Mouse (Mus musculus) liver, embryonic 14.5 days (tissue): ENCODE results near the gene Tmem88. TPM values are rescaled to one million over a fixed set of nuclear protein-coding genes. Genes with fewer than 3 reads are reported as not detected.

Experiments
- ATAC-seq: fragments of 200-750 bp; cut with Nextera tagmentation; 2 replicates; pipeline ENCODE4 v1.8.0; 2017; ENCODE audit warnings: moderate number of reproducible peaks, mild to moderate bottlenecking, moderate library complexity; ENCODE audit not compliant: insufficient read depth
- DNase-seq, 3 experiments: peaks; one replicate each; pipeline ENCODE4 v3.0.0-alpha.2; 2012 to 2013; ENCODE audit warnings: low read depth in 3 of 3, low spot score in 3 of 3
- H3K27ac ChIP-seq: fragments of 300-500 bp; sonication (generic); 2 replicates; pipeline ENCODE4 v1.5.1; 2014; ENCODE audit warnings: moderate library complexity, mild to moderate bottlenecking, control low read depth, inconsistent platforms
- H3K27me3 ChIP-seq: fragments of 300-500 bp; sonication (generic); 2 replicates; pipeline ENCODE4 v1.6.1; 2014; ENCODE audit warnings: mild to moderate bottlenecking, low read length, moderate library complexity; ENCODE audit not compliant: control insufficient read depth, insufficient read depth
- H3K36me3 ChIP-seq: fragments of 300-500 bp; sonication (generic); replicated peaks from 2 replicates; pipeline ENCODE4 v1.6.1; 2014; ENCODE audit warnings: low read depth; ENCODE audit not compliant: control insufficient read depth, insufficient read depth
- H3K4me1 ChIP-seq, 2 experiments: fragments of 200-500 bp in 1 of 2; fragments of 300-500 bp in 1 of 2; sonication (generic) in 1 of 2; replicated peaks; 2 replicates each; pipeline ENCODE4 v1.6.1; 2012 to 2014; ENCODE audit warnings: antibody characterized with exemption in 1 of 2, inconsistent platforms in 1 of 2, low read length in 1 of 2; ENCODE audit not compliant: control insufficient read depth in 2 of 2, insufficient read depth in 2 of 2
- H3K4me2 ChIP-seq: fragments of 300-500 bp; sonication (generic); 2 replicates; pipeline ENCODE4 v1.6.1; 2014; ENCODE audit warnings: low read depth, mild to moderate bottlenecking, control low read depth, moderate library complexity
- H3K4me3 ChIP-seq, 2 experiments: fragments of 200-500 bp in 1 of 2; fragments of 300-500 bp in 1 of 2; sonication (generic) in 1 of 2; 2 replicates each; pipeline ENCODE4 v1.5.1; 2012 to 2014; ENCODE audit warnings: low read depth in 2 of 2, low read length in 2 of 2, mild to moderate bottlenecking in 2 of 2, control low read depth in 1 of 2, inconsistent platforms in 1 of 2, moderate library complexity in 1 of 2; ENCODE audit not compliant: insufficient read depth in 1 of 2
- H3K9ac ChIP-seq: fragments of 300-500 bp; sonication (generic); replicated peaks from 2 replicates; pipeline ENCODE4 v1.6.1; 2014; ENCODE audit warnings: mild to moderate bottlenecking, control low read depth, moderate library complexity
- H3K9me3 ChIP-seq: fragments of 300-500 bp; sonication (generic); 2 replicates; pipeline ENCODE4 v1.6.1; 2016; ENCODE audit warnings: low read length, mixed read lengths; ENCODE audit not compliant: control insufficient read depth
- CTCF ChIP-seq: IDR thresholded peaks from 2 replicates; pipeline ENCODE4 v1.5.1; 2016; ENCODE audit warnings: antibody characterized with exemption, low read depth, control low read depth
- EP300 ChIP-seq: IDR thresholded peaks from 2 replicates; pipeline ENCODE4 v1.6.1; 2016; ENCODE audit warnings: antibody characterized with exemption, low read depth
- WGBS: fragments of 180-500 bp; shearing (Covaris S2); extraction: QIAGEN DNeasy Blood & Tissue Kit; methylation state at CpG from one replicate; pipeline ENCODE4 v1.1.7; 2014; ENCODE audit not compliant: insufficient replicate concordance; 5-methylcytosine and 5-hydroxymethylcytosine counted together
- polyA plus RNA-seq, 2 experiments: library from polyadenylated mRNA; depleted of rRNA in 1 of 2; stranded (reverse) in 1 of 2; unstranded in 1 of 2; fragments of >200 nt; fragmentation: Nextera tagmentation in 1 of 2; extraction: Ambion mirVana in 1 of 2; gene quantifications; 2 replicates each; pipeline versions ENCODE4 v1.2.1 to v1.2.3; 2012 to 2014

The Tmem88 gene
- polyA plus RNA-seq, 2 experiments = 3.7 to 4.6 TPM

- peaks cover 14% of the 10 kb centered on the region for H3K36me3 ChIP-seq
- 78% methylated on average over 24 of the region's 24 CpGs for WGBS
- no peak for TF ChIP-seq EP300
- TF ChIP-seq CTCF = no peak
- H3K4me2 ChIP-seq = no peak overlapping the region
- H3K4me3 ChIP-seq = no peak overlapping the region
- H3K27ac ChIP-seq = no peak overlapping the region
- no peaks in the 10 kb centered on the region for H3K27me3 ChIP-seq
- DNase-seq (no peak), ATAC-seq (no peak)
- no peak overlapping the region for H3K9ac ChIP-seq
- H3K9me3 ChIP-seq = no peaks in the 10 kb centered on the region
- peaks cover 5 to 7% of the 10 kb centered on the region in 2 experiments for H3K4me1 ChIP-seq
Observed at GRCm38 (mm10) chr11:69405397-69406200, 7.6 kb upstream of the Tmem88 start.

- Histone ChIP-seq H3K36me3 (peaks cover 14% of the 10 kb centered on the region), H3K9me3 (no peaks in the 10 kb centered on the region), H3K27me3 (no peaks in the 10 kb centered on the region), H3K4me3 (no peak overlapping the region), H3K9ac (no peak overlapping the region), H3K4me1 (peaks cover 5 to 7% of the 10 kb centered on the region in 2 experiments), H3K27ac (no peak overlapping the region), H3K4me2 (no peak overlapping the region)
- ATAC-seq (no peak), DNase-seq (no peak)
- no peak for TF ChIP-seq EP300
- TF ChIP-seq CTCF = no peak
- WGBS = 83% methylated on average over 22 of the region's 24 CpGs
Observed at GRCm38 (mm10) chr11:69404595-69405396, 6.8 kb upstream of the Tmem88 start.

GRCm38 (mm10) chr11:69403691-69404594, 5.9 kb upstream of the Tmem88 start:
- no peak for TF ChIP-seq EP300
- TF ChIP-seq CTCF = no peak
- no peak for ATAC-seq
- Histone ChIP-seq H3K4me1 (peaks cover 5 to 7% of the 10 kb centered on the region in 2 experiments), H3K4me2 (no peak overlapping the region), H3K4me3 (no peak overlapping the region), H3K27ac (no peak overlapping the region), H3K9ac (no peak overlapping the region), H3K36me3 (peaks cover 14% of the 10 kb centered on the region), H3K27me3 (no peaks in the 10 kb centered on the region), H3K9me3 (no peaks in the 10 kb centered on the region)
- 85% methylated on average over 38 of the region's 38 CpGs for WGBS
- DNase-seq = no peak

DNA sequence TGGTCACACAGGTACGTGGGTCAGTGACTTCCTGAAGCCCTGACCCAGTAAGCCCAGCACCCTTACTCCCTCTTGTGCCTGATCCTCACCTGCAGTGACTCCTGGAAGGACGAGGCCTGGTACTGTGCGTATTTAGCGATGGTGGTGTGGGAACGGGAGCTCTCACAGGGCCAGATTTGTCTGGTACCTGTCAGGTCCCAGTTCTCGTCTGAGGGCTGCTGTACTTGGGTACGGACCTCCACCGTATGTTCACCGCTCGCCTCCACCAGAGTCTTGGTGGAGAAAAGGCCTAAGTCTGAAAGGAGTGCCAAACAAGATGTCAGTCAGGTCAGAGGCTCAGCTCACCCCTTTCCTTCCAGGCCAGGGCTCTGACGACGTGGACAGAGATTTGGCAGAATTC, 4.0 kb upstream of the Tmem88 start:
- TF ChIP-seq CTCF (no peak), EP300 (no peak)
- peaks cover under 1 to 3% of the 10 kb centered on the region in 2 experiments for H3K4me1 ChIP-seq
- no peak overlapping the region for H3K27ac ChIP-seq
- no peak overlapping the region for H3K4me3 ChIP-seq
- H3K9ac ChIP-seq = no peak overlapping the region
- no peaks in the 10 kb centered on the region for H3K27me3 ChIP-seq
- WGBS = 82% methylated on average over 12 of the region's 12 CpGs
- peaks cover 14% of the 10 kb centered on the region for H3K36me3 ChIP-seq
- no peaks in the 10 kb centered on the region for H3K9me3 ChIP-seq
- DNase-seq (no peak), ATAC-seq (no peak)
- H3K4me2 ChIP-seq = no peak overlapping the region
